Mouse (Mus musculus): ENCODE measurements around the gene Tstd3. TPM values are rescaled to one million over a fixed set of nuclear protein-coding genes. Genes with fewer than 3 reads are reported as not detected.

Tstd3 gene
- 0.43 and 0.78 TPM in 2 replicates for polyA plus RNA-seq (2012; rRNA removed)

GRCm38 (mm10) chr4:21766863-21767304 is at the start of gene Tstd3, which contains the start of gene Usp45:
Gene Tstd3 (minus strand): TSS chr4:21767212.
Gene Usp45 (plus strand): TSS chr4:21767156.

GRCm38 (mm10) chr4:21727615-21728165 is 39.3 kb downstream of the Tstd3 start, which contains the start of gene Ccnc:
Gene Ccnc (plus strand): TSS chr4:21727701.

Other genes with a start within 250 kb of the Tstd3 start
- gene Prdm13, start 81.2 kb downstream of the Tstd3 start, polyA plus RNA-seq (2012; rRNA removed): 0.09 and 0.34 TPM in 2 replicates
- gene Ccnc, start 39.5 kb downstream of the Tstd3 start, polyA plus RNA-seq (2012; rRNA removed): 2.8 and 4.3 TPM in 2 replicates
- gene Usp45, start 56 bp downstream of the Tstd3 start, polyA plus RNA-seq (2012; rRNA removed): 3.7 TPM in 2 replicates
- gene Pnisr, start 80.4 kb upstream of the Tstd3 start, polyA plus RNA-seq (2012; rRNA removed): 38.2 and 58.6 TPM in 2 replicates
- 1.8 and 3.1 TPM in 2 replicates for gene Coq3, start 112.5 kb upstream of the Tstd3 start, polyA plus RNA-seq (2012; rRNA removed)
- gene Faxc, start 164.1 kb upstream of the Tstd3 start, polyA plus RNA-seq (2012; rRNA removed): 3.4 and 3.6 TPM in 2 replicates